Mouse (Mus musculus) ES-Bruce4 (cell line): ENCODE data around the gene Ipo9.

Source experiments
- CTCF ChIP-seq: IDR thresholded peaks from one replicate; pipeline ENCODE4 v1.8.1; 2011; ENCODE audit warnings: low read depth, low read length
- EP300 ChIP-seq: IDR thresholded peaks from 2 replicates; pipeline ENCODE4 v1.6.1; 2011; ENCODE audit warnings: low read depth, low read length; ENCODE audit not compliant: insufficient read depth
- POLR2A ChIP-seq: IDR thresholded peaks from one replicate; pipeline ENCODE4 v1.8.1; 2011; ENCODE audit warnings: low read length; ENCODE audit not compliant: insufficient read depth

- TF ChIP-seq CTCF (no peak), EP300 (no peak), POLR2A (no peak)
These were observed 41.4 kb upstream of the Ipo9 start for GRCm38 (mm10) chr1:135471742-135472141.
